Mouse (Mus musculus) lung, adult 2 months (tissue): ENCODE data around the gene Inpp4b. TPM values are rescaled to one million over a fixed set of nuclear protein-coding genes. Genes with fewer than 3 reads are reported as not detected.

Source experiments
- DNase-seq: peaks from one replicate; pipeline ENCODE4 v3.0.0; 2022
- H3K4me1 ChIP-seq: fragments of 200-500 bp; 2 replicates; pipeline ENCODE4 v1.6.1; 2011; ENCODE audit warnings: low read length; ENCODE audit not compliant: control insufficient read depth, insufficient read depth
- H3K4me3 ChIP-seq: fragments of 200-500 bp; replicated peaks from 2 replicates; pipeline ENCODE3; 2011; ENCODE audit warnings: low read depth, mild to moderate bottlenecking, control low read depth, low read length; ENCODE audit errors: extremely low read depth
- CTCF ChIP-seq: fragments of 200-500 bp; IDR thresholded peaks from 2 replicates; pipeline ENCODE4 v1.5.1; 2011; ENCODE audit warnings: mild to moderate bottlenecking, low read length, control low read depth; ENCODE audit not compliant: insufficient read depth
- POLR2A ChIP-seq: fragments of 200-500 bp; IDR thresholded peaks from 2 replicates; pipeline ENCODE4 v1.6.1; 2011; ENCODE audit warnings: low read depth, mild to moderate bottlenecking, control low read depth, low read length, borderline replicate concordance; ENCODE audit errors: extremely low read depth
- WGBS: fragments of 180-500 bp; shearing (Covaris S2); methylation state at CpG from one replicate; pipeline ENCODE4 v1.1.7; 2018; 5-methylcytosine and 5-hydroxymethylcytosine counted together
- polyA plus RNA-seq: library from polyadenylated mRNA; depleted of rRNA; stranded (reverse); fragments of >200 nt; gene quantifications from 2 replicates; pipeline ENCODE4 v1.2.3, GENCODE M21; 2012; rRNA removed

Inpp4b gene
- polyA plus RNA-seq, result 1.8 and 2.6 TPM in 2 replicates

- H3K4me1 ChIP-seq, result peaks cover 3% of the 10 kb centered on the region; the same call in 1 of the 2 replicates
- under 1% methylated on average over 44 of the region's 46 CpGs for WGBS
- no peak for TF ChIP-seq CTCF
- TF ChIP-seq POLR2A, result peak; percentile 41; the same call in 1 of the 2 replicates
- peak within 1 kb of the TSS; percentile 66 for H3K4me3 ChIP-seq
- DNase-seq, result peak; percentile 37
Observed at GRCm38 (mm10) chr8:81342236-81342998, at the start of gene Inpp4b. Gene Inpp4b (plus strand): TSS chr8:81342556.

GRCm38 (mm10) chr8:81335250-81335649 lies 7.1 kb upstream of the Inpp4b start:
- 64% methylated on average over 2 of the region's 2 CpGs for WGBS
- TF ChIP-seq CTCF (no peak), POLR2A (no peak)
- no peak overlapping the region for H3K4me3 ChIP-seq
- no peaks in the 10 kb centered on the region for H3K4me1 ChIP-seq
- DNase-seq, result no peak

GRCm38 (mm10) chr8:81341191-81341590 lies 1.2 kb upstream of the Inpp4b start:
- Histone ChIP-seq H3K4me3 (no peak overlapping the region), H3K4me1 (peaks cover 3% of the 10 kb centered on the region; the same call in 1 of the 2 replicates)
- TF ChIP-seq POLR2A (no peak), CTCF (no peak)
- no peak for DNase-seq
- WGBS, result 42% methylated on average over 5 of the region's 5 CpGs

- Histone ChIP-seq H3K4me1 (peaks cover 3% of the 10 kb centered on the region; the same call in 1 of the 2 replicates), H3K4me3 (peak overlapping the region; percentile 66)
- peak; percentile 48 for DNase-seq
- under 1% methylated on average over 23 of the region's 23 CpGs for WGBS
- no peak for TF ChIP-seq POLR2A
- TF ChIP-seq CTCF, result peak; percentile 43; the same call in 1 of the 2 replicates
Observed at GRCm38 (mm10) chr8:81341591-81342235, 643 bp upstream of the Inpp4b start.

- H3K4me3 ChIP-seq, result peak overlapping the region; percentile 66
- peaks cover 3% of the 10 kb centered on the region; the same call in 1 of the 2 replicates for H3K4me1 ChIP-seq
- no peak for DNase-seq
- WGBS, result 36% methylated on average over 3 of the region's 3 CpGs
- TF ChIP-seq POLR2A (no peak), CTCF (no peak)
Observed at GRCm38 (mm10) chr8:81342999-81343302, 595 bp downstream of the Inpp4b start.

- Histone ChIP-seq H3K4me3 (no peak overlapping the region), H3K4me1 (peaks cover 3% of the 10 kb centered on the region; the same call in 1 of the 2 replicates)
- TF ChIP-seq POLR2A (no peak), CTCF (no peak)
- 46% methylated on average over 2 of the region's 2 CpGs for WGBS
- DNase-seq, result no peak
Observed at GRCm38 (mm10) chr8:81345170-81345697, 2.9 kb downstream of the Inpp4b start.

- DNase-seq, result no peak
- WGBS, result 96% methylated on average over 1 of the region's 1 CpGs
- no peak for TF ChIP-seq POLR2A
- TF ChIP-seq CTCF, result peak; percentile 51; the same call in 1 of the 2 replicates
- H3K4me1 ChIP-seq, result no peaks in the 10 kb centered on the region
- H3K4me3 ChIP-seq, result no peak overlapping the region
Observed at GRCm38 (mm10) chr8:81349452-81349851, 7.1 kb downstream of the Inpp4b start.

DNA sequence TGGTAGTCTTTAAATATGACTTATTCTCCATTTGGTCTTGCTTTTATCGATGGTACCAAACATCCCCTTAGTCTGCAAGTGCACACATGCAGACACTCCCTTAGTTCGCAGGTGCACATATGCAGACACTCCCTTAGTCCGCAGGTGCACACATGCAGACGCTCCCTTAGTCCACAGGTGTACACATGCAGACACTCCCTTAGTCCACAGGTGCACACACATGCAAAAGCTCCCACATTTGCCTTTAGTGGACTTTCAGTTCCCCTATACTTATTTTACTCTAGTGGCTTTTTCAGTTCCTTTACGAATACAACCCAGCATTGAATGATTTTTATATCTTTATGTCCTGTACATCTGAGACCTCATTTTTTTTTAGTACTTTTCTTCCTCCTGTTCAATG lies 11.1 kb downstream of the Inpp4b start:
- DNase-seq, result no peak
- 81% methylated on average over 5 of the region's 5 CpGs for WGBS
- no peak for TF ChIP-seq CTCF
- TF ChIP-seq POLR2A, result no peak
- H3K4me3 ChIP-seq, result no peak overlapping the region
- H3K4me1 ChIP-seq, result no peaks in the 10 kb centered on the region

- TF ChIP-seq POLR2A (no peak), CTCF (no peak)
- Histone ChIP-seq H3K4me1 (no peaks in the 10 kb centered on the region), H3K4me3 (no peak overlapping the region)
- no peak for DNase-seq
- WGBS, result 78% methylated on average over 6 of the region's 6 CpGs
Observed at GRCm38 (mm10) chr8:81358108-81358507, 15.8 kb downstream of the Inpp4b start.

- Histone ChIP-seq H3K4me1 (no peaks in the 10 kb centered on the region), H3K4me3 (no peak overlapping the region)
- no peak for DNase-seq
- 53% methylated on average over 2 of the region's 2 CpGs for WGBS
- no peak for TF ChIP-seq POLR2A
- no peak for TF ChIP-seq CTCF
Observed at GRCm38 (mm10) chr8:81360518-81360917, 18.2 kb downstream of the Inpp4b start.
